Mouse (Mus musculus) lung, postnatal 25 days (tissue): ENCODE data around the gene Atn1.

ENCODE experiments used
- DNase-seq: peaks from one replicate; pipeline ENCODE4 v3.0.0; 2022; ENCODE audit warnings: low spot score

Atn1 gene

GRCm38 (mm10) chr6:124708289-124708889 is 47.9 kb downstream of the Atn1 start:
- DNase-seq: no peak

- no peak for DNase-seq
Measured at GRCm38 (mm10) chr6:124706061-124706627, 50.2 kb downstream of the Atn1 start.

- no peak for DNase-seq
Measured at GRCm38 (mm10) chr6:124704417-124704816, 51.9 kb downstream of the Atn1 start.

- DNase-seq: no peak
Measured at GRCm38 (mm10) chr6:124703789-124704188, 52.5 kb downstream of the Atn1 start.

- DNase-seq: peak; percentile 75
Measured at GRCm38 (mm10) chr6:124702784-124703103, 53.6 kb downstream of the Atn1 start.

- no peak for DNase-seq
Measured at GRCm38 (mm10) chr6:124702102-124702783, 54.1 kb downstream of the Atn1 start.

- no peak for DNase-seq
Measured at GRCm38 (mm10) chr6:124701338-124701737, 55.0 kb downstream of the Atn1 start.

GRCm38 (mm10) chr6:124699962-124700610 is 56.2 kb downstream of the Atn1 start:
- peak; percentile 67 for DNase-seq

- DNase-seq: no peak
Measured at GRCm38 (mm10) chr6:124699366-124699765, 57.0 kb downstream of the Atn1 start.

GRCm38 (mm10) chr6:124698751-124699150 is 57.6 kb downstream of the Atn1 start:
- DNase-seq: no peak

GRCm38 (mm10) chr6:124696441-124697150 is 59.7 kb downstream of the Atn1 start:
- DNase-seq: no peak

GRCm38 (mm10) chr6:124694166-124694955 is 62.0 kb downstream of the Atn1 start:
- DNase-seq: peak; percentile 91

GRCm38 (mm10) chr6:124693243-124693981 is 62.9 kb downstream of the Atn1 start:
- DNase-seq: no peak
